Comparison of ENCODE assay signal across 25 mouse cellular contexts in the genomic region with DNA sequence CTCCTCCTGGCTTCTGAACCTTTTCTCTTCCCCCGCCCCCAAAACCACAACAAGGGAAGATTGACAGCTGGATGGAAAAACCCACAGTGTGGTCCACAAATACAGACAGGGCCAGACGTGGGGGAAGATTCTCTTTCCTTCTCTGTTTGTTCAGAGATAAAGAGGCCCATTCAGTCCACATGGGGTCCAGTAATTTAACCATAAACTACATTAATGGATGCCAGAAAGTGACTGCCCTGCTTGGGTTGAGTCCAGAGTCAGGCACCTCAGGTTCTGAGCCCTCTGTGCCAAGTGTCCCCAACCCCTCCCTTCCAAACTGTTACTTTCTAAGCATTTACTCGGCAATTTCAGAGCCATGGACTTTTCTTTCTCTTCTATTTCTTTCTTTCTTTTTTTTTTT.
DNase-seq lines count a peak whose midpoint lies in the region; ATAC-seq and TF ChIP-seq lines count a peak whose summit lies in the region.
"Had no signal": no experiment of that assay in that cellular context is flagged by ENCODE, and none has a peak within 500 bp of the region (broad histone marks: within the 10 kb centered on the region; RNA-seq: fewer than 3 reads in every experiment).

No protein-coding gene starts in this region.

- no peak overlapping the region for H3K9ac ChIP-seq in liver, embryonic 16.5 days (ENCODE audit: low read depth, low read length)
- H3K9ac ChIP-seq: embryonic facial prominence, embryonic 13.5 days; forebrain, embryonic 12.5 days; forebrain, embryonic 15.5 days; heart, embryonic 13.5 days; hindbrain, embryonic 12.5 days had no signal

- 0 out of 2 replicates have a peak overlapping the region, but pooled peaks have one; percentile 10 for H3K27ac ChIP-seq in heart, embryonic 10.5 days
- no peak overlapping the region for H3K27ac ChIP-seq in kidney, adult 2 months (ENCODE audit: insufficient read depth, low read depth, low read length)
- H3K27ac ChIP-seq in liver, embryonic 16.5 days (ENCODE audit: low read length): peak overlapping the region; percentile 59; the same call in 1 of the 2 replicates
- H3K27ac ChIP-seq: embryonic facial prominence, embryonic 10.5 days; embryonic facial prominence, embryonic 13.5 days; forebrain, embryonic 12.5 days; forebrain, embryonic 15.5 days; heart, embryonic 13.5 days; hindbrain, embryonic 12.5 days had no signal

- WGBS in heart, embryonic 10.5 days: 38% methylated on average over 3 of the region's 3 CpGs
- 56% methylated on average over 3 of the region's 3 CpGs for WGBS in kidney, adult 2 months
- 12% methylated on average over 3 of the region's 3 CpGs for whole genome bisulfite sequencing in liver, embryonic 16.5 days (ENCODE audit: insufficient replicate concordance)

- H3K36me3 ChIP-seq in heart, embryonic 10.5 days: no peaks in the 10 kb centered on the region
- H3K36me3 ChIP-seq in kidney, adult 2 months (ENCODE audit: control insufficient read depth, insufficient read depth, low read length): no peaks in the 10 kb centered on the region
- H3K36me3 ChIP-seq in liver, embryonic 16.5 days (ENCODE audit: control insufficient read depth, insufficient read depth): no peaks in the 10 kb centered on the region
- H3K36me3 ChIP-seq: embryonic facial prominence, embryonic 10.5 days; embryonic facial prominence, embryonic 13.5 days; forebrain, embryonic 12.5 days; forebrain, embryonic 15.5 days; heart, embryonic 13.5 days; hindbrain, embryonic 12.5 days had no signal

- no peaks in the 10 kb centered on the region for H3K9me3 ChIP-seq in heart, embryonic 10.5 days
- no peaks in the 10 kb centered on the region for H3K9me3 ChIP-seq in liver, embryonic 16.5 days (replicated peaks; ENCODE audit: control insufficient read depth, low read length)
- H3K9me3 ChIP-seq: embryonic facial prominence, embryonic 10.5 days; embryonic facial prominence, embryonic 13.5 days; forebrain, embryonic 12.5 days; forebrain, embryonic 15.5 days; heart, embryonic 13.5 days; hindbrain, embryonic 12.5 days had no signal

- H3K4me2 ChIP-seq in liver, embryonic 16.5 days (ENCODE audit: low read depth, low read length): no peak overlapping the region
- H3K4me2 ChIP-seq: embryonic facial prominence, embryonic 13.5 days; forebrain, embryonic 12.5 days; forebrain, embryonic 15.5 days; heart, embryonic 13.5 days; hindbrain, embryonic 12.5 days had no signal

- no peaks in the 10 kb centered on the region for H3K27me3 ChIP-seq in heart, embryonic 10.5 days (ENCODE audit: insufficient read depth, poor library complexity, severe bottlenecking)
- H3K27me3 ChIP-seq in kidney, adult 2 months (replicated peaks; ENCODE audit: control insufficient read depth, insufficient read depth, low read length): no peaks in the 10 kb centered on the region
- H3K27me3 ChIP-seq in liver, embryonic 16.5 days (ENCODE audit: control insufficient read depth, insufficient read depth, low read depth, low read length): no peaks in the 10 kb centered on the region
- H3K27me3 ChIP-seq: embryonic facial prominence, embryonic 13.5 days; heart, embryonic 13.5 days had no signal

- H3K4me3 ChIP-seq in heart, embryonic 10.5 days: no peak overlapping the region
- no peak overlapping the region for H3K4me3 ChIP-seq in kidney, adult 2 months (ENCODE audit: insufficient read depth, low read depth, low read length)
- no peak overlapping the region for H3K4me3 ChIP-seq in liver, embryonic 16.5 days (ENCODE audit: low read depth, low read length)
- H3K4me3 ChIP-seq: embryonic facial prominence, embryonic 10.5 days; embryonic facial prominence, embryonic 13.5 days; erythroblast, embryonic 14.5 days; forebrain, embryonic 12.5 days; forebrain, embryonic 15.5 days; heart, embryonic 13.5 days; hindbrain, embryonic 12.5 days had no signal

- intact Hi-C loops in heart, postnatal 36 days (cut with DNase I): loop anchor here (5.0 to 10.0 kb wide), 2 partner anchors 403 to 481 kb away; no protein-coding TSS in a partner anchor

- DNase-seq in heart, embryonic 10.5 days (ENCODE audit: low spot score): no peak
- DNase-seq in heart, postnatal 36 days: no peak
- peak; percentile 65 for DNase-seq in kidney, adult 2 months
- no peak for DNase-seq in kidney, postnatal 4 days
- DNase-seq in kidney, postnatal 36 days: peak; percentile 41 to 51
- DNase-seq in kidney, postnatal 14 days: no peak
- DNase-seq in liver: no peak
- DNase-seq: adrenal gland, adult 8-10 months; adrenal gland, postnatal 25 days; cerebellum, adult 11-12 months; cerebellum, adult 8-10 months; cerebellum, postnatal 36 days; embryo, embryonic 11 days; gastrocnemius, postnatal 25 days; heart, adult 18-20 months; heart, postnatal 14 days had no signal

- no peak for ATAC-seq in liver, embryonic 16.5 days (ENCODE audit: low read depth)
- ATAC-seq: activated CD4-positive, CD25-positive, alpha-beta regulatory T cell, adult 4 months; forebrain, embryonic 15.5 days had no signal

- no peak for TF ChIP-seq CTCF in kidney, adult 2 months (conservative IDR thresholded peaks at IDR 0.05; ENCODE audit: insufficient read depth, insufficient read length, low read depth, low read length)

- no peak for TF ChIP-seq POLR2A in kidney, adult 2 months (IDR thresholded peaks at IDR 0.05; ENCODE audit: low read depth, low read length)

- peaks cover 25% of the 10 kb centered on the region for H3K4me1 ChIP-seq in heart, embryonic 10.5 days
- peaks cover 16% of the 10 kb centered on the region for H3K4me1 ChIP-seq in kidney, adult 2 months (ENCODE audit: control insufficient read depth, insufficient read depth, low read length)
- H3K4me1 ChIP-seq in liver, embryonic 16.5 days (ENCODE audit: control insufficient read depth, low read depth, low read length): no peaks in the 10 kb centered on the region; the same call in 1 of the 2 replicates
- H3K4me1 ChIP-seq: forebrain, embryonic 15.5 days; hindbrain, embryonic 12.5 days had no signal

Comparison
In these comparisons a context has a peak if more than half of its experiments do, and no peak if none do; other contexts are left out.
1. DNase-seq: peak in kidney, adult 2 months (single experiment) and kidney, postnatal 36 days (2 of 2); none in heart, embryonic 10.5 days (single experiment), heart, postnatal 36 days (0 of 2), kidney, postnatal 4 days (0 of 2), kidney, postnatal 14 days (single experiment) and liver (single experiment).